Mouse (Mus musculus) midbrain, embryonic 10.5 days (tissue): Measurements from ENCODE around the gene Dhx37. TPM values are rescaled to one million over a fixed set of nuclear protein-coding genes. Genes with fewer than 3 reads are reported as not detected.
A peak's percentile ranks its signal among the peaks of the same experiment; 100 is the strongest.

Source experiments
- DNase-seq: peaks from one replicate; pipeline ENCODE4 v3.0.0-alpha.2; 2017; ENCODE audit warnings: low spot score
- H3K27ac ChIP-seq: fragments of 300-500 bp; sonication (generic); replicated peaks from 2 replicates; pipeline ENCODE4 v1.5.1; 2016; ENCODE audit warnings: mild to moderate bottlenecking
- H3K27me3 ChIP-seq: fragments of 300-500 bp; sonication (generic); 2 replicates; pipeline ENCODE4 v1.6.1; 2016; ENCODE audit warnings: low read depth, mild to moderate bottlenecking; ENCODE audit not compliant: poor library complexity, severe bottlenecking
- H3K36me3 ChIP-seq: fragments of 300-500 bp; sonication (generic); 2 replicates; pipeline ENCODE4 v1.6.1; 2016; ENCODE audit warnings: mild to moderate bottlenecking, moderate library complexity
- H3K4me1 ChIP-seq: fragments of 300-500 bp; sonication (generic); 2 replicates; pipeline ENCODE4 v1.6.1; 2016
- H3K4me3 ChIP-seq: fragments of 300-500 bp; sonication (generic); 2 replicates; pipeline ENCODE4 v1.5.1; 2016; ENCODE audit warnings: mild to moderate bottlenecking, moderate library complexity
- H3K9me3 ChIP-seq: fragments of 300-500 bp; sonication (generic); replicated peaks from 2 replicates; pipeline ENCODE4 v1.6.1; 2016; ENCODE audit warnings: mild to moderate bottlenecking
- WGBS: fragments of 180-500 bp; shearing (Covaris S2); methylation state at CpG from one replicate; pipeline ENCODE4 v1.1.7; 2016; 5-methylcytosine and 5-hydroxymethylcytosine counted together
- polyA plus RNA-seq: library from polyadenylated mRNA; unstranded; fragments of >200 nt; fragmentation: Nextera tagmentation; extraction: Ambion mirVana; gene quantifications from 2 replicates; pipeline ENCODE4 v1.2.1, GENCODE M21; 2016

Dhx37 gene
- polyA plus RNA-seq, 1 experiment from 2014 or later = 21.2 TPM

DNA sequence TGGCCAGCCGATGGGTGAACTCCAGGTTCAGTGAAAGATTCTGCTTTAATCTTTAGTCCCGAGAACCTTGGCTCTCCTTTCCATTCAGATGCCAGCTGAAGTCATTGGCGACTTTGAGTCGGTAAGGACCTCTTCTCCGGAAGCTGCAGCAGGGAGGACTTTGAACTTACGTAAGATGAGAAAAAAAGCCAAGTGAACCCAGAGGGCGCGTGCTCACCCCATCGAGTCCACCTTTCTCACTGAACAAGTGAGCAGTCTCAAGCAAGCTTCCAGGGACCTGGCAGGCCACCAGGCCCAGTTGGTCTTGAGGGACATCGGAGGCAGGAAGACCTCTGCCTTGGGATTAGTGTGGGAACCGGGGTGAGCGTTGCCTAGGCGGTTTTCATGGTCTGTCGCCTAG lies 33.3 kb upstream of the Dhx37 start:
- 87% methylated on average over 14 of the region's 14 CpGs for WGBS

GRCm38 (mm10) chr5:125466483-125466882 lies 32.6 kb upstream of the Dhx37 start:
- Histone ChIP-seq H3K27ac (peak overlapping the region; percentile 80), H3K9me3 (no peaks in the 10 kb centered on the region), H3K4me1 (peaks cover 9% of the 10 kb centered on the region), H3K27me3 (no peaks in the 10 kb centered on the region), H3K36me3 (no peaks in the 10 kb centered on the region), H3K4me3 (peak overlapping the region; percentile 51; the same call in 1 of the 2 replicates)
- WGBS = 95% methylated on average over 5 of the region's 5 CpGs
- no peak for DNase-seq

More for the DNA sequence above, 33.3 kb upstream of the Dhx37 start:
- H3K27ac ChIP-seq = peak overlapping the region; percentile 80; the same call in 1 of the 2 replicates
- H3K36me3 ChIP-seq = no peaks in the 10 kb centered on the region
- no peak overlapping the region for H3K4me3 ChIP-seq
- no peaks in the 10 kb centered on the region for H3K27me3 ChIP-seq
- DNase-seq = no peak
- H3K9me3 ChIP-seq = no peaks in the 10 kb centered on the region
- peaks cover 9% of the 10 kb centered on the region for H3K4me1 ChIP-seq

DNA sequence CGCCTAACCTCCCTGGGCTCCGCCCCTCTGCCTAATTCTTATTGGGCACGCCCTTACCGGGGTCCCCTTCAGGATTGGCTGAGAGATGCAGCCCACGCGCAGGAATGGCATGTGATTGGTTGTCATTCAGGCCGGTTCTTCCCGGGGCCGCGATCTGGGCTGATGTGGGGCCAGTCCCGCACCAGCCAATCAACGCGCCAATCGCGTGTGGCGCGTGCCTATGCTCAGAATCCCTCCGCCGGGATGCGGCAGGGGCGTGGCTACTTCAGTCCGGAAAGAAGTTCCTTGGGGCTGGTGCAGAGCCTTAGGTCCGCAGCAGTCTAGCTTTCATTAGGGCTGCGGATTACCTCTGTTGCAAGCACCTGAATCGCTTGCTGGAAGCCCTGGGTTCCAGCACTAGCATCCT lies 31.8 kb upstream of the Dhx37 start:
- Histone ChIP-seq H3K36me3 (no peaks in the 10 kb centered on the region), H3K27ac (peak overlapping the region; percentile 80), H3K9me3 (no peaks in the 10 kb centered on the region), H3K4me1 (peaks cover 9% of the 10 kb centered on the region), H3K27me3 (no peaks in the 10 kb centered on the region), H3K4me3 (peak overlapping the region; percentile 51)
- peak; percentile 98 for DNase-seq
- under 1% methylated on average over 25 of the region's 25 CpGs for WGBS

- peak overlapping the region; percentile 51 for H3K4me3 ChIP-seq
- H3K27ac ChIP-seq = peak overlapping the region; percentile 70
- no peak for DNase-seq
- H3K9me3 ChIP-seq = no peaks in the 10 kb centered on the region
- H3K36me3 ChIP-seq = no peaks in the 10 kb centered on the region
- H3K4me1 ChIP-seq = peaks cover 9% of the 10 kb centered on the region
- 51% methylated on average over 7 of the region's 7 CpGs for WGBS
- H3K27me3 ChIP-seq = no peaks in the 10 kb centered on the region
Measured at GRCm38 (mm10) chr5:125465192-125465591, 31.3 kb upstream of the Dhx37 start.

DNA sequence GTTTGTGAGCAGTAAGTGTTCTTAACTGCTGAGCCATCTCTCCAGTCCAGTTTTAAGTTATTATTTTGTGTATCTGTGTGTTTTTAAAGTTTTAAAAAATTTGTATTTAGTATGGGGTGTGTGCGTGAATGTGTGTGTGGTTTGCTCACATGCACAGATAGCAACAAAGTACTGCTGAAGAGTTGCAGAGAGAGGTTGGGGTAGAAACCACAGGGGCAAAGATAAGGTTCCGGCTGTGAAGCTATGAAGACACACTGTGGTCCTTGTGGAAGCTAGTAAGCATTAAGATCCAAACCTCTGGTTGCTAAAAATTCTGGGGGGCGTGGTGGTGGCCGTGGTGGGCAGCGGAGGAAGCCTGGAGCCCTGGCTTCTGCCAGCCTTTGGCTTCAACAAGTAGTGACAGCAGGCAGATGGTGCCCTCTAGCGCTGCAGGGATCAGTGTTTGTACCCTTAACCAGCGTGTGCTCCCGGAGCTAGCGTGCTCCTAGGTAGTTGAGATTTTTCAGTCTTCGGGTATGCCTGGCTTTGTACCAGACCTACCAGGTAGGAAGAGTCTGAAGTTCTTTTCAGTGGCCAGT lies 28.0 kb upstream of the Dhx37 start:
- DNase-seq = no peak
- Histone ChIP-seq H3K27ac (no peak overlapping the region), H3K4me1 (peaks cover 9% of the 10 kb centered on the region), H3K4me3 (no peak overlapping the region), H3K36me3 (no peaks in the 10 kb centered on the region; the same call in 1 of the 2 replicates), H3K27me3 (no peaks in the 10 kb centered on the region), H3K9me3 (no peaks in the 10 kb centered on the region)
- 61% methylated on average over 10 of the region's 10 CpGs for WGBS

GRCm38 (mm10) chr5:125460574-125460973 lies 26.7 kb upstream of the Dhx37 start:
- Histone ChIP-seq H3K9me3 (no peaks in the 10 kb centered on the region), H3K4me1 (peaks cover 9% of the 10 kb centered on the region), H3K4me3 (no peak overlapping the region), H3K27me3 (no peaks in the 10 kb centered on the region), H3K27ac (no peak overlapping the region), H3K36me3 (peaks cover 14% of the 10 kb centered on the region)
- DNase-seq = no peak
- 87% methylated on average over 3 of the region's 3 CpGs for WGBS

DNA sequence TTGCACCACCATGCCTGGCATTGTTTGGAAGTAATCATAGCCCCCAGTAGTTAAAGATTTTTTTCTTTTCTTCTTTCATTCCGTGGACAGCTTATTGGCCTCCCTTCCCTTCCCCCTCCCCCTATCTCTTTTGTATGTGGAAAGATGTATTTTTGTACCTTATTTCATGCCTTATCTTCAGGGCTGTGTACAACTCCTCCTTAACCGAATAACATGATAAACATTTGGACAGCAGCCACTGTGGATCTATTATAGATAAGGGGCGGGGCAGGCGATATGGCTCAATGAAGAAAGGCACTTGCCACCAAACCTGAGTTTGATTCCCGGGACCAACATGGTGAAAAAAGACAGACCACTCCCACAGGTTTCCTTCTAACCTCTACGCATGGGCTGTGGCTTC lies 23.6 kb upstream of the Dhx37 start:
- Histone ChIP-seq H3K27me3 (no peaks in the 10 kb centered on the region), H3K9me3 (no peaks in the 10 kb centered on the region), H3K4me3 (no peak overlapping the region), H3K27ac (no peak overlapping the region), H3K4me1 (no peaks in the 10 kb centered on the region), H3K36me3 (peaks cover 44% of the 10 kb centered on the region)
- no peak for DNase-seq
- WGBS = 92% methylated on average over 6 of the region's 6 CpGs

- 96% methylated on average over 6 of the region's 6 CpGs for WGBS
- peaks cover 58% of the 10 kb centered on the region for H3K36me3 ChIP-seq
Measured at GRCm38 (mm10) chr5:125456100-125456499, 22.2 kb upstream of the Dhx37 start.

GRCm38 (mm10) chr5:125452573-125452972 lies 18.7 kb upstream of the Dhx37 start:
- Histone ChIP-seq H3K4me3 (no peak overlapping the region), H3K4me1 (no peaks in the 10 kb centered on the region), H3K9me3 (no peaks in the 10 kb centered on the region), H3K27me3 (no peaks in the 10 kb centered on the region), H3K27ac (no peak overlapping the region), H3K36me3 (peaks cover 70% of the 10 kb centered on the region)
- no peak for DNase-seq
- WGBS = 92% methylated on average over 9 of the region's 9 CpGs

More at GRCm38 (mm10) chr5:125456100-125456499, 22.2 kb upstream of the Dhx37 start:
- Histone ChIP-seq H3K4me1 (no peaks in the 10 kb centered on the region), H3K27me3 (no peaks in the 10 kb centered on the region), H3K27ac (no peak overlapping the region), H3K9me3 (no peaks in the 10 kb centered on the region), H3K4me3 (no peak overlapping the region)
- DNase-seq = no peak

GRCm38 (mm10) chr5:125449306-125449705 lies 15.4 kb upstream of the Dhx37 start:
- Histone ChIP-seq H3K27ac (no peak overlapping the region), H3K27me3 (no peaks in the 10 kb centered on the region), H3K36me3 (peaks cover 62% of the 10 kb centered on the region), H3K4me1 (no peaks in the 10 kb centered on the region), H3K9me3 (no peaks in the 10 kb centered on the region), H3K4me3 (no peak overlapping the region)
- no peak for DNase-seq
- WGBS = 85% methylated on average over 5 of the region's 5 CpGs

- H3K27me3 ChIP-seq = no peaks in the 10 kb centered on the region
- no peak overlapping the region for H3K4me3 ChIP-seq
- H3K9me3 ChIP-seq = no peaks in the 10 kb centered on the region
- no peak overlapping the region for H3K27ac ChIP-seq
- 90% methylated on average over 4 of the region's 4 CpGs for WGBS
- H3K4me1 ChIP-seq = 0 out of 2 replicates have a peak, but pooled peaks cover under 1% of the 10 kb centered on the region
- H3K36me3 ChIP-seq = peaks cover 61% of the 10 kb centered on the region
- no peak for DNase-seq
Measured at GRCm38 (mm10) chr5:125448631-125449030, 14.7 kb upstream of the Dhx37 start.

DNA sequence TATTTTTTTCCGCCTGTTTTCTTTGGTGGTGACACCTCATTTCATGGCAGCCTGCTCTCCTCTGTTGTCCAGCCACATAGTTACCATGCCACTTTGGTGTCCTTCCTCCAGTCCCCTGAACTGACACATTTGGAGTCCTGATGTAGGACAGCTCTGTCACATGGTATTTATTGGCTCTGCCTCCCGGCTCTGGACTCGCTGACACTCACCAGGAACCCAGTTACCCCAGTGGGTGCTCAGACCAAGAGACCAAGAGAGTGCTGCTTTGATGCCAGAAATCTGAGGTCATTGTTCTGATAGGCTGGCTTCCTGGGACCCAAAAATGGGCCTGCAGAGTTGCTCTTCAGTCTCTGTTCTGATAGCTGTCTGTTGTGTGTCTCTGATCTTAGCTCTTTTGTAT lies 14.1 kb upstream of the Dhx37 start:
- Histone ChIP-seq H3K4me1 (peaks cover 3% of the 10 kb centered on the region; the same call in 1 of the 2 replicates), H3K27me3 (no peaks in the 10 kb centered on the region), H3K27ac (no peak overlapping the region), H3K36me3 (peaks cover 61% of the 10 kb centered on the region), H3K9me3 (no peaks in the 10 kb centered on the region), H3K4me3 (no peak overlapping the region)
- DNase-seq = no peak
- WGBS = 90% methylated on average over 3 of the region's 3 CpGs

- Histone ChIP-seq H3K9me3 (no peaks in the 10 kb centered on the region), H3K36me3 (peaks cover 44% of the 10 kb centered on the region), H3K27ac (no peak overlapping the region), H3K4me1 (peaks cover 15% of the 10 kb centered on the region), H3K4me3 (no peak overlapping the region), H3K27me3 (no peaks in the 10 kb centered on the region)
- DNase-seq = no peak
- 91% methylated on average over 7 of the region's 7 CpGs for WGBS
Measured at GRCm38 (mm10) chr5:125446344-125446743, 12.4 kb upstream of the Dhx37 start.
